Mouse (Mus musculus): ENCODE data around the gene Fam167b. TPM values are rescaled to one million over a fixed set of nuclear protein-coding genes. Genes with fewer than 3 reads are reported as not detected.

The Fam167b gene
- polyA plus RNA-seq, 1 experiment from 2014 or later = 6.6 TPM

- ATAC-seq (ENCODE audit: low read depth) (peak; percentile 93), DNase-seq (peak; percentile 75)
- peak within 1 kb of the TSS; percentile 92 for H3K27ac ChIP-seq
- under 1% methylated on average over 74 of the region's 74 CpGs for WGBS (ENCODE audit: insufficient replicate concordance)
- H3K4me3 ChIP-seq (replicated peaks) = peak within 1 kb of the TSS; percentile 97
- H3K36me3 ChIP-seq = peaks cover 68% of the 10 kb centered on the region
- no peaks in the 10 kb centered on the region for H3K27me3 ChIP-seq
- H3K9me3 ChIP-seq (replicated peaks) = no peaks in the 10 kb centered on the region
- H3K4me2 ChIP-seq = peak within 1 kb of the TSS; percentile 91
- peak within 1 kb of the TSS; percentile 96 for H3K9ac ChIP-seq
- peaks cover 40% of the 10 kb centered on the region for H3K4me1 ChIP-seq (replicated peaks)
These were observed 22.1 kb upstream of the Fam167b start, which contains the start of the genes Eif3i and Tmem234 for GRCm38 (mm10) chr4:129600233-129601158. Gene Eif3i, minus strand, starts transcription at chr4:129600648. Gene Tmem234, plus strand, starts transcription at chr4:129600668.

- H3K4me1 ChIP-seq (replicated peaks) = peaks cover 56% of the 10 kb centered on the region
- H3K9ac ChIP-seq = peak overlapping the region; percentile 42
- peak overlapping the region; percentile 86 for H3K27ac ChIP-seq
- no peaks in the 10 kb centered on the region for H3K27me3 ChIP-seq
- 38% methylated on average over 4 of the region's 4 CpGs for WGBS (ENCODE audit: insufficient replicate concordance)
- H3K4me2 ChIP-seq = peak overlapping the region; percentile 48
- peak; percentile 81 for ATAC-seq (ENCODE audit: low read depth)
- H3K4me3 ChIP-seq (replicated peaks) = no peak overlapping the region; the same call in 1 of the 2 replicates
- DNase-seq = peak; percentile 38
- peaks cover 36% of the 10 kb centered on the region for H3K36me3 ChIP-seq
- no peaks in the 10 kb centered on the region for H3K9me3 ChIP-seq (replicated peaks)
These were observed 10.5 kb upstream of the Fam167b start for GRCm38 (mm10) chr4:129588865-129589264.

GRCm38 (mm10) chr4:129586943-129587342 is 8.6 kb upstream of the Fam167b start:
- Histone ChIP-seq H3K4me1 (replicated peaks) (peaks cover 56% of the 10 kb centered on the region), H3K9ac (no peak overlapping the region), H3K27me3 (no peaks in the 10 kb centered on the region), H3K4me2 (no peak overlapping the region), H3K4me3 (replicated peaks) (no peak overlapping the region), H3K9me3 (replicated peaks) (no peaks in the 10 kb centered on the region), H3K36me3 (peaks cover 17% of the 10 kb centered on the region), H3K27ac (peak overlapping the region; percentile 86)
- 63% methylated on average over 1 of the region's 1 CpGs for WGBS (ENCODE audit: insufficient replicate concordance)
- no peak for ATAC-seq (ENCODE audit: low read depth)
- DNase-seq = no peak

GRCm38 (mm10) chr4:129585773-129586172 is 7.4 kb upstream of the Fam167b start:
- no peaks in the 10 kb centered on the region for H3K9me3 ChIP-seq (replicated peaks)
- 27% methylated on average over 9 of the region's 9 CpGs for WGBS (ENCODE audit: insufficient replicate concordance)
- peak; percentile 71 for ATAC-seq (ENCODE audit: low read depth)
- H3K36me3 ChIP-seq = peaks cover 5% of the 10 kb centered on the region
- H3K27ac ChIP-seq = peak overlapping the region; percentile 87
- H3K27me3 ChIP-seq = no peaks in the 10 kb centered on the region
- DNase-seq = no peak
- peak overlapping the region; percentile 84 for H3K4me2 ChIP-seq
- peak overlapping the region; percentile 64 for H3K4me3 ChIP-seq (replicated peaks)
- peak overlapping the region; percentile 68 for H3K9ac ChIP-seq
- H3K4me1 ChIP-seq (replicated peaks) = peaks cover 54% of the 10 kb centered on the region

GRCm38 (mm10) chr4:129584884-129585608 is 6.7 kb upstream of the Fam167b start:
- Histone ChIP-seq H3K27ac (peak overlapping the region; percentile 87), H3K36me3 (no peaks in the 10 kb centered on the region; the same call in 1 of the 2 replicates), H3K4me3 (replicated peaks) (peak overlapping the region; percentile 64), H3K9ac (peak overlapping the region; percentile 68), H3K4me1 (replicated peaks) (peaks cover 52% of the 10 kb centered on the region), H3K4me2 (peak overlapping the region; percentile 84), H3K9me3 (replicated peaks) (no peaks in the 10 kb centered on the region), H3K27me3 (no peaks in the 10 kb centered on the region)
- ATAC-seq (ENCODE audit: low read depth) (peak; percentile 68), DNase-seq (peak; percentile 70)
- 2% methylated on average over 36 of the region's 36 CpGs for WGBS (ENCODE audit: insufficient replicate concordance)

- no peaks in the 10 kb centered on the region for H3K27me3 ChIP-seq
- peak overlapping the region; percentile 68 for H3K9ac ChIP-seq
- H3K36me3 ChIP-seq = no peaks in the 10 kb centered on the region
- DNase-seq (no peak), ATAC-seq (ENCODE audit: low read depth) (no peak)
- peaks cover 45% of the 10 kb centered on the region for H3K4me1 ChIP-seq (replicated peaks)
- H3K9me3 ChIP-seq (replicated peaks) = no peaks in the 10 kb centered on the region
- peak overlapping the region; percentile 84 for H3K4me2 ChIP-seq
- WGBS (ENCODE audit: insufficient replicate concordance) = 50% methylated on average over 1 of the region's 1 CpGs
- H3K4me3 ChIP-seq (replicated peaks) = peak overlapping the region; percentile 64
- peak overlapping the region; percentile 87; the same call in 1 of the 2 replicates for H3K27ac ChIP-seq
These were observed 6.0 kb upstream of the Fam167b start for GRCm38 (mm10) chr4:129584370-129584769.

- H3K36me3 ChIP-seq = no peaks in the 10 kb centered on the region
- H3K4me1 ChIP-seq (replicated peaks) = peaks cover 27% of the 10 kb centered on the region
- no peak overlapping the region for H3K4me3 ChIP-seq (replicated peaks)
- DNase-seq (no peak), ATAC-seq (ENCODE audit: low read depth) (no peak)
- no peak overlapping the region for H3K9ac ChIP-seq
- no peak overlapping the region for H3K4me2 ChIP-seq
- 72% methylated on average over 1 of the region's 1 CpGs for WGBS (ENCODE audit: insufficient replicate concordance)
- no peaks in the 10 kb centered on the region for H3K9me3 ChIP-seq (replicated peaks)
- 0 out of 2 replicates have a peak, but pooled peaks cover 10% of the 10 kb centered on the region for H3K27me3 ChIP-seq
- H3K27ac ChIP-seq = no peak overlapping the region
These were observed 3.9 kb upstream of the Fam167b start for GRCm38 (mm10) chr4:129582251-129582650.

- Histone ChIP-seq H3K27me3 (peaks cover 21% of the 10 kb centered on the region; the same call in 1 of the 2 replicates), H3K9ac (no peak overlapping the region), H3K4me3 (replicated peaks) (no peak overlapping the region), H3K4me1 (replicated peaks) (peaks cover 19% of the 10 kb centered on the region), H3K9me3 (replicated peaks) (no peaks in the 10 kb centered on the region), H3K36me3 (no peaks in the 10 kb centered on the region), H3K27ac (no peak overlapping the region), H3K4me2 (no peak overlapping the region)
- ATAC-seq (ENCODE audit: low read depth) = no peak
- WGBS (ENCODE audit: insufficient replicate concordance) = 54% methylated on average over 6 of the region's 7 CpGs
- no peak for DNase-seq
These were observed 2.0 kb upstream of the Fam167b start for GRCm38 (mm10) chr4:129580347-129580746.

GRCm38 (mm10) chr4:129577688-129578087 is 661 bp downstream of the Fam167b start:
- DNase-seq (no peak), ATAC-seq (ENCODE audit: low read depth) (no peak)
- Histone ChIP-seq H3K27ac (no peak overlapping the region), H3K4me2 (no peak overlapping the region), H3K9me3 (replicated peaks) (no peaks in the 10 kb centered on the region), H3K36me3 (no peaks in the 10 kb centered on the region), H3K4me3 (replicated peaks) (peak overlapping the region; percentile 16), H3K27me3 (peaks cover 30% of the 10 kb centered on the region; the same call in 1 of the 2 replicates), H3K4me1 (replicated peaks) (peaks cover 9% of the 10 kb centered on the region), H3K9ac (no peak overlapping the region)
- 67% methylated on average over 7 of the region's 7 CpGs for WGBS (ENCODE audit: insufficient replicate concordance)

GRCm38 (mm10) chr4:129576863-129577491 is 1.4 kb downstream of the Fam167b start:
- Histone ChIP-seq H3K27ac (no peak overlapping the region; the same call in 1 of the 2 replicates), H3K4me2 (peak overlapping the region; percentile 26; the same call in 1 of the 2 replicates), H3K4me1 (replicated peaks) (peaks cover 9% of the 10 kb centered on the region), H3K4me3 (replicated peaks) (no peak overlapping the region), H3K27me3 (peaks cover 30% of the 10 kb centered on the region; the same call in 1 of the 2 replicates), H3K9me3 (replicated peaks) (no peaks in the 10 kb centered on the region), H3K36me3 (no peaks in the 10 kb centered on the region), H3K9ac (0 out of 2 replicates have a peak overlapping the region, but pooled peaks have one; percentile 37)
- DNase-seq (peak; percentile 50), ATAC-seq (ENCODE audit: low read depth) (no peak)
- 35% methylated on average over 21 of the region's 21 CpGs for WGBS (ENCODE audit: insufficient replicate concordance)
